Mouse (Mus musculus) liver, adult 2 months (tissue): Measurements from ENCODE around the gene 4930402H24Rik. TPM values are rescaled to one million over a fixed set of nuclear protein-coding genes. Genes with fewer than 3 reads are reported as not detected.

ENCODE experiments used
- DNase-seq: peaks from one replicate; pipeline ENCODE4 v3.0.0-alpha.2; 2011; ENCODE audit warnings: low read depth, low spot score; ENCODE audit errors: extremely low read depth
- H3K27ac ChIP-seq: fragments of 200-500 bp; replicated peaks from 2 replicates; pipeline ENCODE4 v1.5.1; 2012; ENCODE audit warnings: low read depth, mild to moderate bottlenecking, control low read depth, inconsistent platforms, low read length; ENCODE audit not compliant: insufficient read depth
- H3K27me3 ChIP-seq: fragments of 200-500 bp; 2 replicates; pipeline ENCODE4 v1.6.1; 2012; ENCODE audit warnings: mild to moderate bottlenecking, moderate library complexity, low read length, inconsistent platforms; ENCODE audit not compliant: control insufficient read depth, insufficient read depth
- H3K36me3 ChIP-seq: fragments of 200-500 bp; 2 replicates; pipeline ENCODE4 v1.6.1; 2012; ENCODE audit warnings: low read length, inconsistent platforms; ENCODE audit not compliant: control insufficient read depth, insufficient read depth
- H3K4me1 ChIP-seq: fragments of 200-500 bp; 2 replicates; pipeline ENCODE4 v1.6.1; 2011; ENCODE audit warnings: low read length; ENCODE audit not compliant: control insufficient read depth, insufficient read depth
- H3K4me3 ChIP-seq: fragments of 200-500 bp; 2 replicates; pipeline ENCODE4 v1.5.1; 2011; ENCODE audit warnings: low read depth, mild to moderate bottlenecking, control low read depth, low read length, moderate library complexity; ENCODE audit not compliant: insufficient read depth
- H3K79me2 ChIP-seq: fragments of 200-500 bp; 2 replicates; pipeline ENCODE4 v1.6.1; 2012; ENCODE audit warnings: inconsistent platforms, mild to moderate bottlenecking, low read length, moderate library complexity; ENCODE audit not compliant: control insufficient read depth, insufficient read depth
- H3K9ac ChIP-seq: fragments of 200-500 bp; 2 replicates; pipeline ENCODE4 v1.6.1; 2012; ENCODE audit warnings: low read depth, mild to moderate bottlenecking, control low read depth, inconsistent platforms, low read length
- CTCF ChIP-seq: fragments of 200-500 bp; IDR thresholded peaks from 2 replicates; pipeline ENCODE4 v1.5.1; 2011; ENCODE audit warnings: low read depth, low read length, control low read depth
- POLR2A ChIP-seq: fragments of 200-500 bp; IDR thresholded peaks from 2 replicates; pipeline ENCODE4 v1.6.1; 2011; ENCODE audit warnings: low read length, control low read depth; ENCODE audit not compliant: insufficient read depth; ENCODE audit errors: extremely low read depth
- WGBS: fragments of 180-500 bp; shearing (Covaris S2); methylation state at CpG from one replicate; pipeline ENCODE4 v1.1.7; 2018; 5-methylcytosine and 5-hydroxymethylcytosine counted together
- polyA plus RNA-seq: library from polyadenylated mRNA; depleted of rRNA; stranded (reverse); fragments of >200 nt; gene quantifications from 2 replicates; pipeline ENCODE4 v1.2.3, GENCODE M21; 2012
- total RNA-seq: library from RNA; depleted of rRNA; stranded (reverse); fragments of >200 nt; gene quantifications from 2 replicates; pipeline ENCODE4 v1.2.3, GENCODE M21; 2014

4930402H24Rik gene
- total and polyA plus RNA-seq, 2 experiments: 14.8 to 18.2 TPM

DNA sequence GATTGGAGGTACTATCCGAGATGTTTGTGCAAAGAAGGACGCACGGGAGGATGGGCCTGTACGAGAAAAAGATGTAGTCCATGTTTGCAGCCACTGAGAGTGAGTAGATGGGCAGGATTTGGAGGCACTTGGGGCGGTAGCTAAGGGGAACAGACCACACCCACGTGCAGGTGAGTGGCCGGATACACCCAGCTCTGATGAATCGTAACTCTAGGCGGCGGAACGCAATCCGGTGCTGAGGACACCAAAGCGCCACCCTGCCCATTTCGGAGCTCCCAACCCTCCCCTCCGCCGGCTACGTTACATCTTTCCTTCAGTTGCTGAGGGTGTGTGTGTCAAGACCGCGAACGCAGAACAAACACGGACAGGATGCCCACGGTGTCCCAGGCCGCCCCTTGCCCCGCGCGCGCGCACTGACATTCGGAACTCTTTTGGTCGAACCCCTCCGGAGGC, 209.5 kb downstream of the 4930402H24Rik start:
- no peak overlapping the region for H3K27ac ChIP-seq
- H3K4me1 ChIP-seq: peaks cover 5% of the 10 kb centered on the region; the same call in 1 of the 2 replicates
- peak overlapping the region; percentile 50; the same call in 1 of the 2 replicates for H3K4me3 ChIP-seq
- no peak for TF ChIP-seq CTCF
- TF ChIP-seq POLR2A: no peak
- no peak overlapping the region for H3K9ac ChIP-seq
- H3K36me3 ChIP-seq: no peaks in the 10 kb centered on the region
- no peak for DNase-seq
- H3K27me3 ChIP-seq: peaks cover 19% of the 10 kb centered on the region
- H3K79me2 ChIP-seq: no peaks in the 10 kb centered on the region
- WGBS: 3% methylated on average over 31 of the region's 31 CpGs

GRCm38 (mm10) chr2:130693563-130693962, 212.6 kb downstream of the 4930402H24Rik start:
- H3K9ac ChIP-seq: no peak overlapping the region
- no peak for DNase-seq
- TF ChIP-seq CTCF (no peak), POLR2A (no peak)
- H3K27ac ChIP-seq: no peak overlapping the region
- no peaks in the 10 kb centered on the region for H3K79me2 ChIP-seq
- peaks cover 19% of the 10 kb centered on the region for H3K27me3 ChIP-seq
- no peak overlapping the region for H3K4me3 ChIP-seq
- peaks cover 5% of the 10 kb centered on the region; the same call in 1 of the 2 replicates for H3K4me1 ChIP-seq
- WGBS: 60% methylated on average over 3 of the region's 3 CpGs
- no peaks in the 10 kb centered on the region for H3K36me3 ChIP-seq

- no peak for DNase-seq
- no peak overlapping the region for H3K4me3 ChIP-seq
- H3K36me3 ChIP-seq: no peaks in the 10 kb centered on the region
- TF ChIP-seq POLR2A (no peak), CTCF (no peak)
- 56% methylated on average over 2 of the region's 2 CpGs for WGBS
- no peak overlapping the region for H3K27ac ChIP-seq
- no peaks in the 10 kb centered on the region for H3K79me2 ChIP-seq
- H3K27me3 ChIP-seq: no peaks in the 10 kb centered on the region
- H3K4me1 ChIP-seq: no peaks in the 10 kb centered on the region
- no peak overlapping the region for H3K9ac ChIP-seq
Measured at GRCm38 (mm10) chr2:130689011-130689410, 217.2 kb downstream of the 4930402H24Rik start.

- DNase-seq: no peak
- Histone ChIP-seq H3K9ac (no peak overlapping the region), H3K36me3 (peaks cover 1% of the 10 kb centered on the region; the same call in 1 of the 2 replicates), H3K27ac (no peak overlapping the region), H3K79me2 (no peaks in the 10 kb centered on the region), H3K4me1 (no peaks in the 10 kb centered on the region), H3K4me3 (no peak overlapping the region), H3K27me3 (no peaks in the 10 kb centered on the region)
- 89% methylated on average over 9 of the region's 9 CpGs for WGBS
- TF ChIP-seq CTCF (no peak), POLR2A (no peak)
Measured at GRCm38 (mm10) chr2:130685426-130685825, 220.8 kb downstream of the 4930402H24Rik start.

DNA sequence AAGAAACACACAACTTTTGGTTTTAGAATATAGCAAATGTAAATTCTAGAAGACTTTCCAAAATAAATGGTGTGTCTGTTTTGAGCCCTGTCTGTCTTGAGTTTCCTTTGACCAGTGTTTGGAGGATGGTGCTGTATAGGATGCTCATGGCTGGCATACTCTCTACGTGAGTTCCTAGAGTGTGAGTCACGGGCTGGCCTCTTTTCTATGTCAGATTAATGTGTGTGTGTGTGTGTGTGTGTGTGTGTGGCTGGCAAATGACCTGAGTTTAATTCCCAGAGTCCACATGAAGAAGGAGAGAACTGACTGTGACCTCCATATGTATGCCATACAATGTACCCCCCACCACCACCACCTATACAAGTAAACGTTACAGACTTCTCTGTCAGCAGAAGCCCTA, 224.7 kb downstream of the 4930402H24Rik start:
- TF ChIP-seq POLR2A (no peak), CTCF (no peak)

DNA sequence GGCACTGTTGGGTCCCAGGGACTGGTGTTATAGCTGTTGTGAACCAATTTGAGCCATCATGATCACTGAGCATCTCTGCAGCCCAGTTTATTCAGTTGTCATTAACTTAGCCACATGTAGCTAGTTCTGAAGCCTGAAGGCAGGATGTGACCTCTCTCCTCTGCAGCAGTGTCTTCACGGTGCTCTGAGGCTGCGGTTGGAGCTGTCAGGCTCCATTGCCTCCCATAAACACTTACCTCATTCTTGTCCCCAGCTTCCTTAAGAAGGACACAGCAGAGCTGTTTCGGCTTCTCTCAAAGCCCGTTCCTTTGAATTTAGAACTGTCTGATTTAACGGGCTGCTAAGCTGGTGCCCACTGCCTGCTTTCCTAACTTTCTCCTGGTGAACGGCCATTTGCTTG, 226.3 kb downstream of the 4930402H24Rik start:
- Histone ChIP-seq H3K4me1 (no peaks in the 10 kb centered on the region), H3K27ac (no peak overlapping the region), H3K4me3 (no peak overlapping the region), H3K36me3 (peaks cover 31% of the 10 kb centered on the region), H3K9ac (no peak overlapping the region), H3K79me2 (no peaks in the 10 kb centered on the region), H3K27me3 (no peaks in the 10 kb centered on the region)
- WGBS: 94% methylated on average over 6 of the region's 6 CpGs
- no peak for DNase-seq
- TF ChIP-seq CTCF: no peak
- TF ChIP-seq POLR2A: no peak

More for the DNA sequence above, 224.7 kb downstream of the 4930402H24Rik start:
- no peak overlapping the region for H3K27ac ChIP-seq
- H3K4me1 ChIP-seq: no peaks in the 10 kb centered on the region
- no peak overlapping the region for H3K9ac ChIP-seq
- H3K79me2 ChIP-seq: no peaks in the 10 kb centered on the region
- no peak overlapping the region for H3K4me3 ChIP-seq
- peaks cover 18% of the 10 kb centered on the region; the same call in 1 of the 2 replicates for H3K36me3 ChIP-seq
- DNase-seq: no peak
- 92% methylated on average over 3 of the region's 3 CpGs for WGBS
- H3K27me3 ChIP-seq: no peaks in the 10 kb centered on the region
